8 mouse cellular contexts compared by ENCODE assay signal in genomic region chr13:107890866-107891821, GRCm38 (mm10).
DNase-seq lines count a peak whose midpoint lies in the region; ATAC-seq and TF ChIP-seq lines count a peak whose summit lies in the region.

No protein-coding gene starts in this region.

- TF ChIP-seq POLR2A in bone marrow macrophage, adult 2 months (IDR thresholded peaks at IDR 0.05; ENCODE audit: borderline replicate concordance, low read depth, low read length), result no peak

- under 1% methylated on average over 95 of the region's 95 CpGs for WGBS in forebrain, embryonic 10.5 days
- under 1% methylated on average over 88 of the region's 95 CpGs for WGBS in heart, embryonic 14.5 days
- under 1% methylated on average over 95 of the region's 95 CpGs for WGBS in liver, embryonic 15.5 days (ENCODE audit: insufficient replicate concordance)

- no peaks in the 10 kb centered on the region for H3K36me3 ChIP-seq in forebrain, embryonic 10.5 days (replicated peaks)
- H3K36me3 ChIP-seq in heart, embryonic 14.5 days (ENCODE audit: control insufficient read depth, insufficient read depth, low read length), result no peaks in the 10 kb centered on the region
- H3K36me3 ChIP-seq in liver, embryonic 15.5 days (replicated peaks), result no peaks in the 10 kb centered on the region

- H3K4me1 ChIP-seq in bone marrow macrophage, adult 2 months (ENCODE audit: control insufficient read depth, insufficient read depth, low read length), result peaks cover 22% of the 10 kb centered on the region
- H3K4me1 ChIP-seq in forebrain, embryonic 10.5 days, result peaks cover 36% of the 10 kb centered on the region
- H3K4me1 ChIP-seq in heart, embryonic 14.5 days (ENCODE audit: control insufficient read depth in 2 of 2, insufficient read depth in 2 of 2, low read length in 2 of 2), result peaks cover 0 to 18% of the 10 kb centered on the region in 2 experiments; a peak in 3 of 4 replicates
- H3K4me1 ChIP-seq in liver, embryonic 15.5 days (replicated peaks), result peaks cover 26% of the 10 kb centered on the region

- peak; percentile 14 for ATAC-seq in heart, embryonic 14.5 days (ENCODE audit: insufficient number of reproducible peaks, insufficient read depth, low FRiP score, low read depth)
- ATAC-seq in liver, embryonic 15.5 days (ENCODE audit: insufficient read depth), result peak; percentile 17

- H3K9me3 ChIP-seq in forebrain, embryonic 10.5 days, result no peaks in the 10 kb centered on the region
- no peaks in the 10 kb centered on the region for H3K9me3 ChIP-seq in heart, embryonic 14.5 days (ENCODE audit: control insufficient read depth, low read length)
- H3K9me3 ChIP-seq in liver, embryonic 15.5 days (replicated peaks), result no peaks in the 10 kb centered on the region

- H3K27ac ChIP-seq in bone marrow macrophage, adult 2 months (ENCODE audit: insufficient read depth, low read depth, low read length), result peak overlapping the region; percentile 94
- H3K27ac ChIP-seq in forebrain, embryonic 10.5 days, result peak overlapping the region; percentile 97
- peak overlapping the region; percentile 92 to 95 for H3K27ac ChIP-seq in heart, embryonic 14.5 days (replicated peaks in 1 of 2; ENCODE audit: control insufficient read depth in 1 of 2, insufficient read depth in 1 of 2, low read depth in 2 of 2, low read length in 2 of 2)
- peak overlapping the region; percentile 65 for H3K27ac ChIP-seq in liver, embryonic 15.5 days (replicated peaks)

- peak overlapping the region; percentile 81 for H3K4me2 ChIP-seq in heart, embryonic 14.5 days (ENCODE audit: low read length)
- H3K4me2 ChIP-seq in liver, embryonic 15.5 days, result peak overlapping the region; percentile 80

- peak overlapping the region; percentile 65 for H3K4me3 ChIP-seq in bone marrow macrophage, adult 2 months (ENCODE audit: insufficient read depth, low read length)
- peak overlapping the region; percentile 93 for H3K4me3 ChIP-seq in forebrain, embryonic 10.5 days
- H3K4me3 ChIP-seq in heart, embryonic 14.5 days (ENCODE audit: control insufficient read depth in 1 of 2, insufficient read depth in 1 of 2, low read depth in 1 of 2, low read length in 2 of 2), result peak overlapping the region; percentile 84 to 92
- peak overlapping the region; percentile 61 for H3K4me3 ChIP-seq in liver, embryonic 15.5 days (replicated peaks)

- DNase-seq in B cell, adult 2 months, result peak; percentile 53 to 58
- DNase-seq in forebrain, embryonic 10.5 days (ENCODE audit: extremely low spot score, low spot score), result peak; percentile 71
- DNase-seq in kidney, postnatal 14 days, result peak; percentile 84
- peak; percentile 86 for DNase-seq in neural tube, embryonic 10.5 days (ENCODE audit: extremely low spot score, low spot score)
- peak; percentile 79 for DNase-seq in testis, postnatal 10 days (ENCODE audit: low spot score)

- no peak for TF ChIP-seq CTCF in bone marrow macrophage, adult 2 months (IDR thresholded peaks at IDR 0.05; ENCODE audit: low read depth, low read length)

- peak overlapping the region; percentile 80 for H3K9ac ChIP-seq in heart, embryonic 14.5 days (ENCODE audit: low read length)
- H3K9ac ChIP-seq in liver, embryonic 15.5 days, result peak overlapping the region; percentile 26; the same call in 1 of the 2 replicates

- H3K27me3 ChIP-seq in forebrain, embryonic 10.5 days (ENCODE audit: poor library complexity, severe bottlenecking), result peaks cover 31% of the 10 kb centered on the region
- H3K27me3 ChIP-seq in heart, embryonic 14.5 days (ENCODE audit: control insufficient read depth, insufficient read depth, low read length), result peaks cover 16% of the 10 kb centered on the region
- peaks cover 86% of the 10 kb centered on the region for H3K27me3 ChIP-seq in liver, embryonic 15.5 days

Comparison
In these comparisons a context has a peak if more than half of its experiments do, and no peak if none do; other contexts are left out.
1. Peak in every context shown above with its lines: DNase-seq, ATAC-seq, H3K4me3 ChIP-seq and H3K27ac ChIP-seq.